Mouse (Mus musculus): ENCODE results near the gene Prl3b1. TPM values are rescaled to one million over a fixed set of nuclear protein-coding genes. Genes with fewer than 3 reads are reported as not detected.

Gene Prl3b1
- polyA plus RNA-seq (2015; fragmentation: Nextera tagmentation; extraction: Ambion mirVana): not detected in 2 replicates

DNA sequence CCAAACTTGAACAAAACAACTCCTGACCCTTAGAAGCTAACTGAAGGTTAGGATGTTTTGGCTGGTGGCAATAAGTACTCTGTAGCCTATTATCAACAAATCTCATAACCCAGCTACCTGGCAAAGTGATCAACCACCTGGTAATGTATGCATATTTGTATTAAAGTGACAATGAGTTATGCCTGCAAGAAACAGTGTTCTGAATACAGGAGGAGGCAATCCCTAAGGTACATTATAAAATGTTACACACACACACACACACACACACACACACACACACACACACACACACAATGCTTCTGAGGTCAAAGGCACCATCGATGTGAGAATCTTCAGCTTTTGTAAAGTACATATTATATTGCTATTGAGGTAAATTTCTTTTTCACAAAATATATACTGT, at the start of gene Prl3b1:
Prl3b1 (plus strand) TSS at position 301 of the 400 bp plus-strand sequence.
- no peaks in the 10 kb centered on the region for H3K9me3 ChIP-seq (ENCODE audit: control insufficient read depth, low read length)
- 92% methylated on average over 1 of the region's 1 CpGs for WGBS
- H3K4me2 ChIP-seq (ENCODE audit: low read length): no peak within 1 kb of the TSS
- no peaks in the 10 kb centered on the region for H3K36me3 ChIP-seq (ENCODE audit: control insufficient read depth, insufficient read depth, low read length)
- ATAC-seq: no peak
- H3K4me3 ChIP-seq (ENCODE audit: low read length): no peak within 1 kb of the TSS
- no peak within 1 kb of the TSS for H3K9ac ChIP-seq (ENCODE audit: low read depth, low read length)
- H3K27ac ChIP-seq (ENCODE audit: low read depth, low read length): no peak within 1 kb of the TSS
- H3K4me1 ChIP-seq (ENCODE audit: control insufficient read depth, insufficient read depth, low read depth, low read length): no peaks in the 10 kb centered on the region
- no peaks in the 10 kb centered on the region for H3K27me3 ChIP-seq (replicated peaks; ENCODE audit: control insufficient read depth, insufficient read depth, low read length)

DNA sequence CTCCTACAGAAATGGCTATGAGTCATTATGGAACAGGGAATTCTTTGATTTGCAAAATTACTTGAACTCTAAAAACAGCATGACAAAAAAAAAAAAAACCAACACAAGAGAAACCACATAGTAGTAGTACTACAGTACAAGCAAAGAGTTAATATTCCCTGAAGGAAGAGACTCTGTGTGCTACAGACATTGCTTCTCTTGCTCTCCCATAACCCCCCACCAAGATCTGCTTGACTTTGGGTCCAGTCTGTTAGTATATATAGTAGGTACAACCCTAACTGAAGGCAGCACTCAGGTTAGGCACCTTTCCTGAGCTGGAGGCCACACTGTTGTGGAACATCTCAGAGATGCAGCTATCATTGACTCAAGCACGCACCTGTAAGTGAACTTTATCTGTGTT, 45.3 kb upstream of the Prl3b1 start, which contains the start of gene Prl3c1:
Prl3c1 (plus strand) TSS at position 301 of the 400 bp plus-strand sequence.
- H3K27me3 ChIP-seq (replicated peaks; ENCODE audit: control insufficient read depth, insufficient read depth, low read length): no peaks in the 10 kb centered on the region
- no peaks in the 10 kb centered on the region for H3K4me1 ChIP-seq (ENCODE audit: control insufficient read depth, insufficient read depth, low read depth, low read length)
- ATAC-seq: no peak
- 97% methylated on average over 1 of the region's 1 CpGs for WGBS
- no peaks in the 10 kb centered on the region for H3K36me3 ChIP-seq (ENCODE audit: control insufficient read depth, insufficient read depth, low read length)
- H3K27ac ChIP-seq (ENCODE audit: low read depth, low read length): no peak within 1 kb of the TSS
- H3K4me2 ChIP-seq (ENCODE audit: low read length): no peak within 1 kb of the TSS
- H3K4me3 ChIP-seq (ENCODE audit: low read length): no peak within 1 kb of the TSS
- H3K9ac ChIP-seq (ENCODE audit: low read depth, low read length): no peak within 1 kb of the TSS
- H3K9me3 ChIP-seq (ENCODE audit: control insufficient read depth, low read length): no peaks in the 10 kb centered on the region

DNA sequence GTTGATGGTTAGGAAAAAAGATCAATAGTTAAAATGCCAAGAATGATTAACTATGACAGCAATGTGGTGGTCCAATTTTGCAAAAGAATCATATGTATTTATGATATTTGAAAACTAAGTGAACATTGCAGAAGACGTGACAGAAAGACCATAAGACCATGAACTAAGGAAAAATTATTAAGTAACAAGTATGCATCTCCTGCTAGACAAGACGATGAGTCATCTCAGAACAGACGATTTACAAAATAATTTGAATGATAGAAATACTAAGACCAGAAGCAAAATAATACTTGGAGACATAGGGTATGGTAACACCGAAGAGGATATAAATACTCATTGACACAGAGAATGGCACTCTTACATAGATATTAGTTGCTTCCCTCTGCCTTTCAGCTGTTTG, 17.5 kb downstream of the Prl3b1 start, which contains the start of gene Prl3a1:
Prl3a1 (plus strand) TSS at position 301 of the 400 bp plus-strand sequence.
- ATAC-seq: no peak
- no peaks in the 10 kb centered on the region for H3K36me3 ChIP-seq (ENCODE audit: control insufficient read depth, insufficient read depth, low read length)
- WGBS: 90% methylated on average over 4 of the region's 4 CpGs
- H3K9me3 ChIP-seq (ENCODE audit: control insufficient read depth, low read length): no peaks in the 10 kb centered on the region
- H3K9ac ChIP-seq (ENCODE audit: low read depth, low read length): no peak within 1 kb of the TSS
- no peaks in the 10 kb centered on the region for H3K4me1 ChIP-seq (ENCODE audit: control insufficient read depth, insufficient read depth, low read depth, low read length)
- H3K4me3 ChIP-seq (ENCODE audit: low read length): no peak within 1 kb of the TSS
- H3K4me2 ChIP-seq (ENCODE audit: low read length): no peak within 1 kb of the TSS
- no peak within 1 kb of the TSS for H3K27ac ChIP-seq (ENCODE audit: low read depth, low read length)
- no peaks in the 10 kb centered on the region for H3K27me3 ChIP-seq (replicated peaks; ENCODE audit: control insufficient read depth, insufficient read depth, low read length)

Other genes starting within 250 kb of the Prl3b1 start
- 0.18 and 0.36 TPM in 2 replicates for gene Prl, start 184.3 kb upstream of the Prl3b1 start, polyA plus RNA-seq (2015; fragmentation: Nextera tagmentation; extraction: Ambion mirVana)
- gene Prl3d1, start 147.7 kb upstream of the Prl3b1 start, polyA plus RNA-seq (2015; fragmentation: Nextera tagmentation; extraction: Ambion mirVana): not detected in 2 replicates
- not detected in 2 replicates for gene Prl3d2, start 120.1 kb upstream of the Prl3b1 start, polyA plus RNA-seq (2015; fragmentation: Nextera tagmentation; extraction: Ambion mirVana)
- gene Prl3d3, start 85.1 kb upstream of the Prl3b1 start, polyA plus RNA-seq (2015; fragmentation: Nextera tagmentation; extraction: Ambion mirVana): not detected in 2 replicates
- not detected in 2 replicates for gene Prl3c1, start 45.2 kb upstream of the Prl3b1 start, polyA plus RNA-seq (2015; fragmentation: Nextera tagmentation; extraction: Ambion mirVana)
- not detected in 2 replicates for gene Prl3a1, start 17.6 kb downstream of the Prl3b1 start, polyA plus RNA-seq (2015; fragmentation: Nextera tagmentation; extraction: Ambion mirVana)
- not detected in 2 replicates for gene Prl6a1, start 70.8 kb downstream of the Prl3b1 start, polyA plus RNA-seq (2015; fragmentation: Nextera tagmentation; extraction: Ambion mirVana)
- gene Prl8a2, start 103.8 kb downstream of the Prl3b1 start, polyA plus RNA-seq (2015; fragmentation: Nextera tagmentation; extraction: Ambion mirVana): not detected in 2 replicates
- gene Prl2b1, start 149.0 kb downstream of the Prl3b1 start, polyA plus RNA-seq (2015; fragmentation: Nextera tagmentation; extraction: Ambion mirVana): not detected in 2 replicates
- not detected in 2 replicates for gene Prl8a6, start 196.8 kb downstream of the Prl3b1 start, polyA plus RNA-seq (2015; fragmentation: Nextera tagmentation; extraction: Ambion mirVana)